Mouse (Mus musculus) midbrain, embryonic 12.5 days (tissue): Measurements from ENCODE around the gene Sesn2. TPM values are rescaled to one million over a fixed set of nuclear protein-coding genes. Genes with fewer than 3 reads are reported as not detected.

Experiments used
- polyA plus RNA-seq: library from polyadenylated mRNA; unstranded; fragments of >200 nt; fragmentation: Nextera tagmentation; extraction: Ambion mirVana; gene quantifications from 2 replicates; pipeline ENCODE4 v1.2.1, GENCODE M21; 2016

Sesn2 gene
- polyA plus RNA-seq, 1 experiment from 2014 or later, result 11.7 TPM

Other genes with a start within 250 kb of the Sesn2 start
- 44.8 and 46.4 TPM in 2 replicates for gene Gmeb1, start 248.9 kb downstream of the Sesn2 start, polyA plus RNA-seq
- 58.3 and 63.8 TPM in 2 replicates for gene Taf12, start 236.1 kb downstream of the Sesn2 start, polyA plus RNA-seq
- 0.42 and 1.5 TPM in 2 replicates for gene Rab42, start 207.1 kb downstream of the Sesn2 start, polyA plus RNA-seq
- gene Trnau1ap, start 181.0 kb downstream of the Sesn2 start, polyA plus RNA-seq, result 79.2 and 80.6 TPM in 2 replicates
- 90.2 and 92.9 TPM in 2 replicates for gene Rcc1, start 156.9 kb downstream of the Sesn2 start, polyA plus RNA-seq
- 19.7 and 20.7 TPM in 2 replicates for gene Phactr4, start 88.0 kb downstream of the Sesn2 start, polyA plus RNA-seq
- gene Med18, start 46.6 kb downstream of the Sesn2 start, polyA plus RNA-seq, result 22.2 and 27.3 TPM in 2 replicates
- 1,144 and 1,189 TPM in 2 replicates for gene Atpif1, start 23.2 kb upstream of the Sesn2 start, polyA plus RNA-seq
- gene Dnajc8, start 25.0 kb upstream of the Sesn2 start, polyA plus RNA-seq, result 176 and 189 TPM in 2 replicates
- gene Ptafr, start 53.6 kb upstream of the Sesn2 start, polyA plus RNA-seq, result 0.50 and 0.68 TPM in 2 replicates
- 24.8 and 27.6 TPM in 2 replicates for gene Eya3, start 128.5 kb upstream of the Sesn2 start, polyA plus RNA-seq
- 3.6 and 5.5 TPM in 2 replicates for gene Xkr8, start 222.0 kb upstream of the Sesn2 start, polyA plus RNA-seq
- gene Smpdl3b, start 246.8 kb upstream of the Sesn2 start, polyA plus RNA-seq, result 1.1 and 1.7 TPM in 2 replicates